Mouse (Mus musculus) lung, adult 2 months (tissue): ENCODE results near the gene Ppm1h.

Experiments used
- CTCF ChIP-seq: fragments of 200-500 bp; IDR thresholded peaks from 2 replicates; pipeline ENCODE4 v1.5.1; 2011; ENCODE audit warnings: mild to moderate bottlenecking, low read length, control low read depth; ENCODE audit not compliant: insufficient read depth
- POLR2A ChIP-seq: fragments of 200-500 bp; IDR thresholded peaks from 2 replicates; pipeline ENCODE4 v1.6.1; 2011; ENCODE audit warnings: low read depth, mild to moderate bottlenecking, control low read depth, low read length, borderline replicate concordance; ENCODE audit errors: extremely low read depth

GRCm38 (mm10) chr10:122716286-122716685, 37.7 kb downstream of the Ppm1h start:
- TF ChIP-seq CTCF, result no peak
- TF ChIP-seq POLR2A, result no peak
